Mouse (Mus musculus) Patski (cell line): ENCODE results near the gene Urb1. TPM values are rescaled to one million over a fixed set of nuclear protein-coding genes. Genes with fewer than 3 reads are reported as not detected.

Source experiments
- ATAC-seq: fragments of 100-300 bp; one replicate; pipeline ENCODE4 v1.8.0; 2021
- CTCF ChIA-PET: fragments of 350-600 bp; sonication (Branson Sonifier 250); formaldehyde crosslinking; loops from one replicate; lab custom pipeline; 2022; ENCODE audit warnings: inconsistent platforms; lab: Charles Lee
- POLR2A ChIA-PET: fragments of 350-600 bp; sonication (Branson Sonifier 250); formaldehyde crosslinking; loops from one replicate; lab custom pipeline; 2022; ENCODE audit warnings: antibody characterized with exemption, inconsistent platforms; lab: Charles Lee
- DNase-seq: peaks from one replicate; pipeline ENCODE4 v3.0.0-alpha.2; 2011; ENCODE audit warnings: low read depth, low spot score
- H3K27me3 ChIP-seq: fragments of 371-371 bp; one replicate; pipeline ENCODE4 v1.5.1; 2021
- CTCF ChIP-seq: fragments of 100-300 bp; IDR thresholded peaks from one replicate; pipeline ENCODE4 v1.5.1; 2021
- in situ Hi-C: fragments of 300-500 bp; cut with MboI; formaldehyde crosslinking; loops from 3 replicates; pipeline ENCODE4 v1.11.1; 2018; ENCODE audit warnings: low pct_unique_long_range_greater_than_20kb, mixed read lengths
- polyA plus RNA-seq: library from polyadenylated mRNA; unstranded; gene quantifications from one replicate; pipeline ENCODE4 v1.2.3, GENCODE M21; 2021

Gene Urb1
- polyA plus RNA-seq, 1 experiment from 2014 or later: 4.8 TPM

DNA sequence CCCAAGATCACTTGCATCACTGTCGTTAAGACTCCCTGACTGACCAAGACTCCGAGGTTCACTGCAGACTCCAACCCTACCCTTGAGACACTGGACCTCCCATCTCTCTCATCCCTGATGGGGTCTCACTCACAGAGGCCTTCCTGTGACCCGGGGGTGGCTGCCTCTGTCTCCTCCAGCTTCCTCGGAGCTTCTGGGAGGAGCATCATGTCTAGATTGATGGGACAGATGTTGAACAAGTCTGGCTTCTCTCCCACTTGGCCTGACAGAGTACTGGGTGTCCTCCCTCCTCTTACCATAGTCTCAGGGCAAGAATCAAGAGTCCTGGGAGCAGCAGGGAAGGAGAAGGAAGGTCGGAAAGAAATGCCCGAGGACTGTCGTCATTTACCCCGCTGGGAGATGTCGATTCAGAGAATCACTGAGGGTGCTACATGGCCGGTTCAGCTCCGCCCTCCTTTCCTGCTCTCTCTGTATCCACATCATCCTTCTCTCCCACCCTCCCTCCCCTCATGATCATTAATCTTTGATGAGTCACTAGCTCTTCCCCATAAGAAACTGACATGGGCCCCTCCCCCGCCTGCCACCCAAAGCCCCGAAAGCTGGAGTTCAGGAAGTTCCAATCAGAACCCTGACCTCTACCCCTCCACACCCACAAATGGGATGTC lies 105.9 kb downstream of the Urb1 start:
- CTCF ChIA-PET: no interaction called here
- no peak for TF ChIP-seq CTCF
- H3K27me3 ChIP-seq: no peaks in the 10 kb centered on the region
- in situ Hi-C loops: no loop called here
- POLR2A ChIA-PET: no interaction called here
- DNase-seq: no peak
- no peak for ATAC-seq

DNA sequence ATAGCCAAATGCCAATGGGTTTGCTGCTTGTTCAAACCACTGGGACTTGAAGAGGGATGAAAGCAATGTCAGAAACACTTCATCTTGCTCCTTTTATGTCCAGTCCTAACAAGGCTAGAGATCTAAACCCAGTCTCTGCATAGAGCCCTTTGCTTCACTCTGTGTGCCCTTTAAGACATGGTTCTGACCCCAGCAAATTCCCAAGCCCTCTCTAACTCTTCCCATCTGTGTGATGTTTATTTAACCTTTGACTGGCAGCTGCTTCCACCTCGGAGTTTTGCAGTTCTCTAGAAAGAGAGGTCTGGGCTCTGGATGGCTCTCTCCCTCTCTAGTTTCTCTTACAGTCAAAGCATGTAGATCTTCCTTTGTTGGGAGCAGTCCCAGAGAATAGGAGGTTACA lies 106.6 kb downstream of the Urb1 start:
- CTCF ChIA-PET: no interaction called here
- in situ Hi-C loops: no loop called here
- ATAC-seq (no peak), DNase-seq (no peak)
- H3K27me3 ChIP-seq: no peaks in the 10 kb centered on the region
- POLR2A ChIA-PET: no interaction called here
- TF ChIP-seq CTCF: no peak

DNA sequence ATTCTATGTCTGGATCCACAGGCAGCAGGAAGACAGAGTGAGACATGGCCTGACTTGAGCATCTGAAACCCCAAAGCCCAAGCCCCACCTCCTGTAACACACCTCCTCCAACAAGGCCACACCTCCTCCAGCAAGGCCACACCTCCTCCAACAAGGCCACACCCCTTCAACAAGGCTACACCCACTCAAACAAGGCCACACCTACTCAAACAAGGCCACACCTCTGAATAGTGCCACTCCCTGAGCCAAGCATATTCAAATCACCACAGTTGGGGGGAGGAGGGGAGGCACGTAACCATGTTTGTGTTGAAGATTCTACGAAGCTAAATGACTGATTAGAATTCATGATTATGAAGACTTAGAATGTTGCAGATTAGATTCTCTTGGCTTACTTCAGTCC lies 108.7 kb downstream of the Urb1 start:
- POLR2A ChIA-PET: no interaction called here
- ATAC-seq (no peak), DNase-seq (no peak)
- in situ Hi-C loops: no loop called here
- no peaks in the 10 kb centered on the region for H3K27me3 ChIP-seq
- TF ChIP-seq CTCF: no peak
- CTCF ChIA-PET: no interaction called here

Other genes with a start within 250 kb of the Urb1 start
- gene Mis18a, start 83.0 kb downstream of the Urb1 start, polyA plus RNA-seq: 14.0 TPM
- not detected for gene Mrap, start 72.2 kb downstream of the Urb1 start, polyA plus RNA-seq
- gene Eva1c, start 16.3 kb upstream of the Urb1 start, polyA plus RNA-seq: 0.26 TPM
- gene Cfap298, start 124.7 kb upstream of the Urb1 start, polyA plus RNA-seq: 53.2 TPM
- gene Synj1, start 200.9 kb upstream of the Urb1 start, polyA plus RNA-seq: 28.5 TPM
- 47.9 TPM for gene Paxbp1, start 234.1 kb upstream of the Urb1 start, polyA plus RNA-seq